Mouse (Mus musculus): ENCODE measurements at regions not wholly inside any gene's neighbourhood (a gene's known extent, or its start where the extent isn't known, plus 50 kb on each side); places are given as distances from the start of the nearest gene placed in this dataset.

DNA sequence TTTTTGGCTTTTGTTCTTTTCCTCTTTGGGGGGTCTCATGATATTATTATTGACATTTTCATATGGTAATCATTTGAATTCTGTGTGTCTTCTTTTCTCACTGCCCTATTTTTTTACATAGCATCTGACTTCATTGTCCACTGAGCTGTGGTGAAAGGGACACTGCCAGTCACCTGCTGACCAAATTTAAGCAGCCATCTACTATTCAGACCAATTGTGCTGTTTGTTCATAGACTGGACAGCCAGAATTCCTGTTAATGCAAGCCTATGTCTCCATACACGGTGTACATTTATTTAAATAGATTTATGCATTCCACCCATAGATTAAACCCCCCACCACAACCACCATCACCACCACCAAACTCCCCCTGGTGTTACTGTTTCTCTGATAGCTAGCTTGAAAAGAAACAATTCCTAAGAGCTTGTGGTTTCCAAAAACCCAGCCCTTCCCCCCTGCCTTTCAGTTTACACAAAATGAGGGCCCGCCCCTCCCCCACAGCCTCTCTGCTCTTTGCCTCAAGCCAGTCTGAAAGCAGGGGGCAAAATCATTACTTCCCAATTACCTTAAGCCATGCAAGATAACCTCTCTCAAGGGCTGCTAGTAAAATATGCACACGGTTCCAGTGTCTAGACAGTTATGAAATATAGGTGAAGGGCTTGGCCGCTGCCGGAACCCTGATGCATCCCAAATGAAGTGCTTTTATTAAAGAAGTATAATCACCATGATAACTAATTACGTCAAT is 390.8 kb upstream of the Cited2 start:
- no peak for TF ChIP-seq CTCF (IDR thresholded peaks at IDR 0.05; ENCODE audit: low read depth, low read length)
- no peak for TF ChIP-seq POLR2A (IDR thresholded peaks at IDR 0.05; ENCODE audit: insufficient read depth, low read length)
- no peak for TF ChIP-seq EP300 (IDR thresholded peaks at IDR 0.05; ENCODE audit: insufficient read depth, low read depth, low read length)

Measured in ES-Bruce4 (cell line).